Mouse (Mus musculus): ENCODE results near the gene Tox3. TPM values are rescaled to one million over a fixed set of nuclear protein-coding genes. Genes with fewer than 3 reads are reported as not detected.

Tox3 gene
- total RNA-seq, 2 experiments from 2014 or later, result 4.5 to 5.7 TPM

DNA sequence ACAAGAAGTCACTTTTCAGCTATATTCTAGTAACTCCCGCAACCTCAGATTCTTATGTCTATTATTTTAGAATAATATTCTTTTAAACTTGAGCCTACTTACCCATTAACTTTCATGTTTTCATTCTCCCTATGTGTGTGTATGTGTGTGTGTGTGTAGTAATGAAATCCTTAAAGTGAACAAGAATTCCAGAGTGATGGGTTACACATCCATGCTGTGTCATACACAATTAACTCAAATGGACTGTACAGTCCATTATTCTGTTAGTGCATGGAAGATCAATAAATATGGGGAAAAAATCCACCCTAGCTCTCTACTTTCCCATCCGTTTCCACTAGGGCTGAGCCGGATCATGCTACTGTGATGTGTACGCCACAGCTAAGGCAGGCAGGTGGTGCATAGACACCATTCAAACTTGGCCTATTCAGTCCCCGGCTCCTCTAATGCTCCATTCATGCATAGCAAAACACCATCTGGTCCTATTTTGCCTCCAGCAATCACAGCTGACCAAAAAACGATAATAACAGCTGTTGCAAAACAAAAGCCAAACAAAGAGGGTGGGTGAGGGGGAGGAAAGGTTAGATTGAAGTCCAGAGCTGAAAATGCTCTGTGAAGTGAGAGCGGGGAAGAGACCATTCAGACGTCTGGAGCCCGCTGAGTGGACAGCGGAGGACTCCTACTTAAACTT, 103.5 kb downstream of the Tox3 start:
- no peak for DNase-seq (ENCODE audit: low spot score)
- intact Hi-C loops (cut with DNase I), result no loop called here

DNA sequence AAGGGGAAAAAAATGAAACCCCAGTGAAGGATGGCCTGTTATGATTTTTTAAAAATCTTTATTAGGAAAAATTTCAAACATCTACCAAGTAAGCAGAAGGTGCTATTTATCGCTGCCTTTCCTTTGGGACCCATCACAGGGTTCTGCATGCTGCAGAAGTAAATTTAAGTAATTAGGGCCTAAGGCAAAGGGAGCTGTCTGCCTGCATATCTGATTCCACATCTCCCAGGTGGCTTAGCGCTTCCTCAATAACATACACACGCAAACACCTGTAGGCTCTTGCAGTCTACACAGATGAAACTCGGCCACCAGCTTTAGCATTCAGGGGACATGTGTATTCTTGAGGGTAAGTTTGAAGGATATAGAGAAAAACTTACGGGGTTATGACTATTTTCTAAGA, 104.2 kb downstream of the Tox3 start:
- intact Hi-C loops (cut with DNase I), result no loop called here

DNA sequence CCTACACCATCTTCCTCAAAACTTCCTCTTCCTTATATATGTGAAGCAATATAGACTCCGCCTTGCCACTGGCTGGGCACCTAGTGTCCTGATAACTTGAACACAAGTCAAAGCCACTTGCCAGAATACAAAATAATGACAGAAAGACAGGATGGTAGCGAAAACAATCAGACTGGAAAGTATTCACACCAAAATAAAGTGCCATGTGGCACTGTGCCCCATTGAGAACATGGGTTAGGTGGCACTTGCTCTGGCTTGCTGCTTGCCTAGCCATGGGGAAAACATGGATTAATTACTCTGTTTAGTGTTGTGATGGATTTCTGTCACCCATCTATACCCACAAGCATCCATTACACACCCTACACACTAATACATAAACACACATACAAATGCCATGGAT, 105.8 kb downstream of the Tox3 start:
- intact Hi-C loops (cut with DNase I), result no loop called here
- no peak for DNase-seq (ENCODE audit: low spot score)

More for the DNA sequence above, 104.2 kb downstream of the Tox3 start:
- DNase-seq (ENCODE audit: low spot score), result no peak

DNA sequence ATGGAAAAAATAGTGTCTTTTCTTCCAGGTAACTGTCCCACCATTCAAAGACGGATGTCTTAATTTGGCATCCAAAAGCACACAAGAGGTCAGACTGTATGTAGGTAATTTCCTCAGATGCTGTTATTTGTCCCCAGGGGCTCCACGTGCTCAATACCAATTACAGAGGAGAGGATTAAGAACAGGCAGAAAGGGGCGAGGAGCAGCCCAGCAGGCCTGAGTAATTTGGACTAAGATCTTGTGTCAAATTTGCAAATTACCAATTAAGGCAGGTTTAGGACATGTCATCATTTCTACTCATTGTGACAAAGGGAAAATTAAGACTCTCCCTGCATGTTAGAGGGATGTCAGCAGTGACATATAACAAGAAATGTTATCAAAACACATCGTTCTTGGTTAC, 106.7 kb downstream of the Tox3 start:
- intact Hi-C loops (cut with DNase I), result no loop called here
- no peak for DNase-seq (ENCODE audit: low spot score)

DNA sequence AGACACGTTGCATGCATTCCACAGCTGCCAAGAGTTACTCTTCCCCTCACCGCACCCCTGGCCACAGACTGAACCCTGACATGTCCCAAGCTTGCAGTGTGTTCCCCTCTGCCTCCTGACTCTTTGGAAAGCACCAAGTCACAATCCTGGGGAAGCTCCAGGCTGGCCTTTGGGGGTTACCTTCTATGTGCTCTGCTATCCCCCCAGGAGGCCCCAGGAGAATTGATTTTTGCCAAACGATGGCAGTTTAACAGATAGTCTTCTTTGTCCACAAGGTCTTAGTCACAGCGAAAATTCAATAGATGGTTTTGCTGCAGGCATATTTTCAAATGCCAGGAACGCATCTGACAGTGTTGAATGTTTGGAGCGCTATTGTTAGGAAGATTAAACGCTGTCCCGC, 115.6 kb downstream of the Tox3 start:
- no peak for DNase-seq (ENCODE audit: low spot score)
- intact Hi-C loops (cut with DNase I), result no loop called here

DNA sequence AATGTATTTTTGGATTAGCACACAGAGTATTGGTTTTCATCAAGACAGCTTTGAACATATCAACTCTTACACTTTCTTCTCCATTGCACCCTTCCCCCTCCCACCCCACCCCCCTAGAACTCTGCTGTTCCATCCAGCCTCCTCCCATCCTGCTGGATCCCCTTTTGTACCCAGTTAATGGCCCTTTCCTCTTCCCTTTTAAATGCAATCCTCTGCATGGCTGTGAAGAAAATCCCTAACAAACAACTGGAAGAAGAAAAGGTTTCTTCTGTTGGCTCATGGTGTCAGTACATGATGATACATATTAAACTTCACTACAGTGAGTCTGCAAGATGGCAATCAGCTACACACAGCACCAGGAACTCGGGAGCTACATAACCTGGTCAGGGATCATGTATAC, 124.0 kb downstream of the Tox3 start:
- intact Hi-C loops (cut with DNase I), result no loop called here
- DNase-seq (ENCODE audit: low spot score), result no peak

DNA sequence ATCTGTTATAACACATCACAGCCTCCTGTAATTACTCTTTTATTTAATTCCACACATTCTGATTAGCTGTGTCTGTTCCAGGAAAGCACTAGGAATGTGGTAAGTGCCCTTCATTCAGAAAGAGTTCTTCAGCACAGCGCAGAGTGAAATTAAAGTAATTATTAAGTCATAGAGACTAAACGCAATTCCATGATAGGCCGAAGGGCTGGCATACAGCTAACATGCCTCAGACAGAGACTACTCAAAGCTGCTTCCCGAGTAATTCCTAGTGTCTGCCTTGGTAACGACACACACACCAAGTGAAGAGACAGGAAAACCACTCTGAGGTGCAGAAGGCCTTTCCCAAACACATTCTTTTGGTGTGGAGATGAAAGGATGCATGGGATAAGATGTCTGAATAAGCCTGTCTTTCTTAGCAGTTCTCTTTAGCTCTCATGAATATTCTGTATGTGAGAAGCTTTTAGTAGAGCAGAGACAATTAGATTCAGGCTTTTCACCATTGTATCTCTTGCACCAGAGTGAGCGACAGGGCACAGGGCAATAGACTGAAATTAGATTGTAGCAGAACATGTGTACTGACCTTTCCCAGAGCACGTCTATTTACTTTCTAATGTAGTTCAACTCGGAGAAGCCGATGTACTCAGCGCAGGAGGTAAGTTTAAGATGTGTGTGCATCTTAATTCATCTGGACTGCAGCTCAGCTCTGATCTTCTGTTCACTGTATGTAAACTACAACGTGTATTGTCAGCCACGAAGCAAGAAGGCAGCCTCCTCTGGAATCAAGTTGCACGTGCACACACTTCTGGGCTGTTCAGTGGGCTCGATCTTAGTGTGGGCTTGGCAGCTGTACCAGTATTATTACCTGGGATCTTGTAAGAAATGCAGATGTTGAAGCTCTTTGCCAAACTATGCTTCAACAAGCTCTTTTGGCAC, 138.8 kb downstream of the Tox3 start:
- DNase-seq (ENCODE audit: low spot score), result no peak
- intact Hi-C loops (cut with DNase I), result no loop called here

All from heart, postnatal 25 days (tissue).